Mouse (Mus musculus) gastrocnemius, postnatal 14 days (tissue): ENCODE data around the gene Slc10a7. TPM values are rescaled to one million over a fixed set of nuclear protein-coding genes. Genes with fewer than 3 reads are reported as not detected.

Source experiments
- DNase-seq: peaks from one replicate; pipeline ENCODE4 v3.0.0; 2021; ENCODE audit warnings: mixed read lengths
- intact Hi-C: fragments of 180-260 bp; cut with DNase I; formaldehyde crosslinking; loops from one replicate; pipeline ENCODE4 v1.15.1; 2025; ENCODE audit warnings: low total_unique reads
- total RNA-seq, 2 experiments: library from RNA; stranded (reverse); gene quantifications; 2 replicates each; pipeline ENCODE4 v1.2.3; 2021

The Slc10a7 gene
- total RNA-seq, 2 experiments from 2014 or later: 5.3 to 6.3 TPM

DNA sequence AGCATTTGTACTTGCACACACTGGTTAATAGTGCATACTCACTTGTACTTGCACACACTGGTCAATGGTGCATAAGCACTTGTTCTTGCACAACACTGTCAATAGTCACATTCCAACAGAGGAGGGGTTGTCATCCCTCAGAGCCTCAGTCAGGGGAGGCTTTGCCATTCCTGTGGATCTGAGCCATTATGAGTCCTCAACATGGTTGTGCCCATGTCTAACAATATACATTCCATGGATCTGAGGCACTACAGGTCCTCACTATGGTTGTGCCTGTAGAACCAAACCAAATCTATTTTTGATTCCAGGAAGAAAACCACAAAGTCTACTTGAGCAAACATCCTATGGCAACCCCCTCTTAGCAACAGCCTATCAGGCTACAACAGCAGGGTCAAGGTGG is 250.0 kb downstream of the Slc10a7 start:
- no peak for DNase-seq
- intact Hi-C loops: no loop called here

DNA sequence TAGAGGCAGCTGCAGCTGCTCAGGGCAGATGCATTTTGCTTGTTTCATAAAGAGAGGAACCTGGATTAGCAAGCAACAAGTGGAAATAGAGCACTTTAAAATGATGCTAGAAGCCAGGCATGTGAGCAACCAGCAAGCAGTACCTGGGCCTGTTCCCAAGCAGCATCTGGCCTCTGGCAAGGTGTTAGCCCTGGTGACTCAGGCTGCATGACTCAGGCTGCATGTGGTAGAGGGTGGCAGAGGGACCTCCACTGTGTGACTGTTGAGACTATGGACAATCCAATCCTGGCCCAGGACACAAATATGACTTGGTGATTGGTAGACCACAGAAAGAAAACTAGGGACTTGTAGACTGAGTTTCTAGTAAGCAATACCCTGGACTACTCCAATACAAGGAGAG is 255.8 kb downstream of the Slc10a7 start:
- intact Hi-C loops: no loop called here
- no peak for DNase-seq

DNA sequence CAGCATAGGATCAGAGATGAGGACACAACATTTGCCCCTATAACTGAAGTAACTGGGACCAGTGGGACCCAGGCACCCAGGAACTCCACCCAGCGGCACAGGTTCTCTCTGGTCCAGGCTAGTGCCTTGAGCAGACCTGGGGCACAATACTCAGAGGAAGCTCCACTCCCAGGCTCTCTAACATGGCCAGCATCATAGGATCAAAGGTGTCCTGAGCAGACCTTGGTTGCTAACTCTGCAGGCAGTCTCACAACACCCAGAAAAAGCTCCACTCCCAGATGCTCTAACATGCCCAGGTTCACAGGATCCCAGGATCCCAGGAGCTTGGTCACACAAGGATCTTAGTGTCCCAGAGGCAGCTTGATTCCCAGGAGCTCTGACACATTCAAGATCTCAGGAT is 256.4 kb downstream of the Slc10a7 start:
- DNase-seq: no peak
- intact Hi-C loops: no loop called here

DNA sequence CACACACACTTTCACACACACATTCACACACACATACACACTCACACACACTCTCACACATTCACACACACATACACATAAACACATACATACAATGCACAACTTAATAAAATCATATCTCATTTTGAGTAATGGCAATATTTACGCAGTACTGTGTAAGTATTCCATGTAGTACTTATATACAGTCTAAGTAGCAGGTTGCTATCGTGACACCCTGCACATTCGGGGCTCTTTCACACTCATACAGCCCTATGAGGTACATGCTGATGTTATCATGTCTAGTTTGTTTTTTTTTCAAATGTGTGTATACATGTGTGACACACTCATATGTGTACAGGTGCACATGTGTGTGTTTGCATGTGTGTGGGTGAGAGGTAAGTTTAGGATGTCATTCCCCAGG is 261.4 kb downstream of the Slc10a7 start:
- intact Hi-C loops: no loop called here
- DNase-seq: no peak

DNA sequence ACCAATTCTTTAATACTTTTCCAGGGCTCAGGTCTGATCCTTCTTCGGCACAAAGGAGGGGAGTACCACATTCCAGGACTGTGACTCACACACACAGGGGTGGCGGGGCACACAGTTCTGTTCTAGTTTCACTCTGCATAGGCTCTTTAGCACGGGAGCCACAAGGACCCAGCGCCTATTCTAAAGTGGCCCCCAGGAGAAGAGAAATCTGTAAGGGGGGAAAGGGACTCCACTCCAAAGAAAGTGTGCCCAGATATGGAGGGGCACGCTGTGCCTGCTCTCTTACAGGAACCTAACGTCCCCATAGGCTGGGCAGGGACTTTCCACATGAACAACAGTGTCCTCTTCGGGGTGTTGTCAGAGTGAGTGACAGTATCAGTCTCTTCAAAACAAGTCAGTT is 262.1 kb downstream of the Slc10a7 start:
- no peak for DNase-seq
- intact Hi-C loops: no loop called here

DNA sequence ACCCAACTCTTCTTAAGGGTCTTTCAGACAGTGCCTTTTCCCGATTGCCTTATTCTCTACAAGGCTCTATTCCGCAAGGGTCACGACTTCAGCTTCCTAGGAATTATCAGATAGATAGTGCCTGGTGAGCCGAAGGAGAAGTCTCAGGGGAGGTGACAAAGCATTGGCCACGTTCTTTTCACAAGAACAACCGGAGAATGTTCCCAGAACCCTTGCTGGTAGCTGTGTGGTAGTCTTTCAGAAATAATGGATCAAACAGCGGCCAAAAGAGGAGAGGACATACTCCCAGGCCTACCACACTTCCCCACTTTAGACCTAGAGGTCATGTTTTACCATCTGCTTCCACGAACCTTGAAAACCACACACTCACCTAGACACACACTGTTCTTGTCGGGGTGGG is 267.7 kb downstream of the Slc10a7 start:
- no peak for DNase-seq
- intact Hi-C loops: no loop called here

Other genes starting within 250 kb of the Slc10a7 start
- gene Pou4f2, start 72.7 kb upstream of the Slc10a7 start, total RNA-seq: not detected
- gene Rbmxl1, start 448 bp upstream of the Slc10a7 start, total RNA-seq: 10 to 100 TPM; 13.5 to 16.5 TPM